Comparison of ENCODE assay signal across 20 mouse cellular contexts in the genomic region with DNA sequence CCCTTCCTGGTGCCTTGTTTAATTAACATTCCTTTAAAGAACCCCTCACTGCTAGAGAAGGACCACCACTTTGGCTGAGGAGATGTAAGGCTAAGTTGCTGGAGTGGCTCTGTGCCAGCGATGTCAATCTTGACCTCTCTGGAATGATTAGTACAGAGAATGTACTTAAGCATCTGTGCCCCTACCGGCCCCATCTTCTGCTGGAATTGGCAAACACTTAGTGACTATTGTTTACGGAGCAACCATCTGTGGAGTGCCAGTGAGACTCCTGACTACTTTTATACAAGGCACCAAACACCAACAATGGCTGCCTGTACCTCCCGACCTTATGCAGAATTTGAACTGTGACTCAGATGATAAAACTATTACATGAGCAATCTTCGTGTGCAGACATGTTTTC.
DNase-seq lines count a peak whose midpoint lies in the region; ATAC-seq and TF ChIP-seq lines count a peak whose summit lies in the region.
"Had no signal": no experiment of that assay in that cellular context is flagged by ENCODE, and none has a peak within 500 bp of the region (broad histone marks: within the 10 kb centered on the region; RNA-seq: fewer than 3 reads in every experiment).

No protein-coding gene starts in this region.

- no peak overlapping the region for H3K4me2 ChIP-seq in forebrain, embryonic 11.5 days (ENCODE audit: low read depth, low read length, severe bottlenecking)
- H3K4me2 ChIP-seq in forebrain, postnatal 0 days (ENCODE audit: low read depth) = no peak overlapping the region
- no peak overlapping the region for H3K4me2 ChIP-seq in midbrain, embryonic 12.5 days (replicated peaks)
- no peak overlapping the region for H3K4me2 ChIP-seq in midbrain, embryonic 16.5 days (ENCODE audit: low read length)
- H3K4me2 ChIP-seq in forebrain, embryonic 16.5 days (ENCODE audit: low read length) = no peak overlapping the region
- H3K4me2 ChIP-seq in intestine, embryonic 16.5 days (ENCODE audit: low read depth, low read length) = no peak overlapping the region
- H3K4me2 ChIP-seq: embryonic facial prominence, embryonic 13.5 days; limb, embryonic 13.5 days; liver, embryonic 13.5 days; lung, embryonic 15.5 days had no signal

- WGBS in forebrain, embryonic 11.5 days = 35% methylated on average over 5 of the region's 5 CpGs
- WGBS in forebrain, postnatal 0 days = 19% methylated on average over 5 of the region's 5 CpGs
- 51% methylated on average over 5 of the region's 5 CpGs for WGBS in midbrain, embryonic 12.5 days
- 52% methylated on average over 5 of the region's 5 CpGs for whole genome bisulfite sequencing in midbrain, embryonic 16.5 days
- 18% methylated on average over 5 of the region's 5 CpGs for WGBS in forebrain, embryonic 16.5 days
- WGBS in intestine, embryonic 16.5 days = 68% methylated on average over 5 of the region's 5 CpGs

- 0 out of 2 replicates have a peak, but pooled peaks cover 2% of the 10 kb centered on the region for H3K4me1 ChIP-seq in forebrain, embryonic 11.5 days (replicated peaks; ENCODE audit: control insufficient read depth, insufficient read depth, low read length)
- no peaks in the 10 kb centered on the region for H3K4me1 ChIP-seq in forebrain, postnatal 0 days (ENCODE audit: insufficient read depth)
- H3K4me1 ChIP-seq in midbrain, embryonic 12.5 days = peaks cover 8% of the 10 kb centered on the region; the same call in 1 of the 2 replicates
- H3K4me1 ChIP-seq in midbrain, embryonic 16.5 days (ENCODE audit: control insufficient read depth, insufficient read depth, low read length) = peaks cover 5% of the 10 kb centered on the region
- H3K4me1 ChIP-seq in forebrain, embryonic 16.5 days (replicated peaks; ENCODE audit: control insufficient read depth, insufficient read depth, low read length) = 0 out of 2 replicates have a peak, but pooled peaks cover 2% of the 10 kb centered on the region
- H3K4me1 ChIP-seq in intestine, embryonic 16.5 days (ENCODE audit: control insufficient read depth, insufficient read depth, low read length) = no peaks in the 10 kb centered on the region
- H3K4me1 ChIP-seq: embryonic facial prominence, embryonic 13.5 days; liver, embryonic 13.5 days; lung, embryonic 15.5 days had no signal

- no peak overlapping the region for H3K9ac ChIP-seq in forebrain, embryonic 11.5 days (ENCODE audit: low read length)
- no peak overlapping the region for H3K9ac ChIP-seq in forebrain, postnatal 0 days
- no peak overlapping the region for H3K9ac ChIP-seq in midbrain, embryonic 12.5 days (replicated peaks)
- no peak overlapping the region for H3K9ac ChIP-seq in midbrain, embryonic 16.5 days (ENCODE audit: low read depth, low read length)
- no peak overlapping the region for H3K9ac ChIP-seq in forebrain, embryonic 16.5 days (replicated peaks; ENCODE audit: low read depth, low read length)
- no peak overlapping the region for H3K9ac ChIP-seq in intestine, embryonic 16.5 days (ENCODE audit: low read depth, low read length)
- H3K9ac ChIP-seq: embryonic facial prominence, embryonic 13.5 days; limb, embryonic 13.5 days; liver, embryonic 13.5 days; lung, embryonic 15.5 days had no signal

- no peak overlapping the region for H3K27ac ChIP-seq in forebrain, embryonic 11.5 days (ENCODE audit: low read depth, low read length)
- H3K27ac ChIP-seq in forebrain, postnatal 0 days (ENCODE audit: low read depth, low read length) = no peak overlapping the region
- H3K27ac ChIP-seq in midbrain, embryonic 12.5 days (replicated peaks) = no peak overlapping the region
- no peak overlapping the region for H3K27ac ChIP-seq in midbrain, embryonic 16.5 days (ENCODE audit: low read length)
- no peak overlapping the region for H3K27ac ChIP-seq in forebrain, embryonic 16.5 days (ENCODE audit: low read length)
- H3K27ac ChIP-seq in intestine, embryonic 16.5 days (ENCODE audit: low read length) = no peak overlapping the region
- H3K27ac ChIP-seq: embryonic facial prominence, embryonic 13.5 days; limb, embryonic 13.5 days; liver, embryonic 13.5 days; lung, embryonic 15.5 days; macrophage had no signal

- no peak for TF ChIP-seq POLR2A in brain, embryonic 14.5 days (IDR thresholded peaks at IDR 0.05; ENCODE audit: borderline replicate concordance, extremely low read depth, insufficient read depth, insufficient read length, poor library complexity, severe bottlenecking)

- H3K36me3 ChIP-seq in forebrain, embryonic 11.5 days (ENCODE audit: control insufficient read depth, insufficient read depth, low read length) = no peaks in the 10 kb centered on the region
- H3K36me3 ChIP-seq in forebrain, postnatal 0 days (ENCODE audit: insufficient read depth) = no peaks in the 10 kb centered on the region
- no peaks in the 10 kb centered on the region for H3K36me3 ChIP-seq in midbrain, embryonic 12.5 days
- H3K36me3 ChIP-seq in midbrain, embryonic 16.5 days (ENCODE audit: control insufficient read depth, insufficient read depth, low read length) = no peaks in the 10 kb centered on the region
- H3K36me3 ChIP-seq in forebrain, embryonic 16.5 days (ENCODE audit: control insufficient read depth, insufficient read depth) = no peaks in the 10 kb centered on the region
- no peaks in the 10 kb centered on the region for H3K36me3 ChIP-seq in intestine, embryonic 16.5 days (ENCODE audit: control insufficient read depth, insufficient read depth, low read length)
- H3K36me3 ChIP-seq: embryonic facial prominence, embryonic 13.5 days; G1E; limb, embryonic 13.5 days; liver, embryonic 13.5 days; lung, embryonic 15.5 days had no signal

- TF ChIP-seq CTCF in forebrain, postnatal 0 days (IDR thresholded peaks at IDR 0.05; ENCODE audit: low read depth) = no peak
- TF ChIP-seq CTCF in brain, embryonic 14.5 days (IDR thresholded peaks at IDR 0.05; ENCODE audit: borderline replicate concordance, extremely low read depth, insufficient read depth, insufficient read length) = no peak

- no peak for DNase-seq in forebrain, embryonic 11.5 days (ENCODE audit: low spot score)
- DNase-seq in forebrain, postnatal 0 days = no peak
- DNase-seq in brain, embryonic 14.5 days (ENCODE audit: low read depth) = peak; percentile 88
- DNase-seq in lung, postnatal 25 days (ENCODE audit: low spot score) = no peak
- DNase-seq: adrenal gland, postnatal 36 days; cerebellum, adult 18-20 months; cerebellum, postnatal 36 days; gastrocnemius, postnatal 36 days; kidney, adult 11 months; liver, embryonic 13.5 days; thymus, postnatal 14 days had no signal

- H3K4me3 ChIP-seq in forebrain, embryonic 11.5 days (ENCODE audit: low read depth, low read length) = no peak overlapping the region
- H3K4me3 ChIP-seq in forebrain, postnatal 0 days (ENCODE audit: low read depth, low read length) = no peak overlapping the region
- H3K4me3 ChIP-seq in midbrain, embryonic 12.5 days = no peak overlapping the region
- no peak overlapping the region for H3K4me3 ChIP-seq in midbrain, embryonic 16.5 days (ENCODE audit: low read depth, low read length)
- H3K4me3 ChIP-seq in forebrain, embryonic 16.5 days (replicated peaks; ENCODE audit: low read length) = no peak overlapping the region
- no peak overlapping the region for H3K4me3 ChIP-seq in intestine, embryonic 16.5 days (ENCODE audit: low read length)
- H3K4me3 ChIP-seq: embryonic facial prominence, embryonic 13.5 days; limb, embryonic 13.5 days; liver, embryonic 13.5 days; lung, embryonic 15.5 days had no signal

- peak; percentile 84 for ATAC-seq in forebrain, embryonic 11.5 days (replicated peaks; ENCODE audit: low FRiP score)
- no peak for ATAC-seq in forebrain, postnatal 0 days
- ATAC-seq in midbrain, embryonic 12.5 days (ENCODE audit: low FRiP score, low read depth) = peak; percentile 58; the same call in 1 of the 2 replicates
- ATAC-seq in midbrain, embryonic 16.5 days = no peak; the same call in 1 of the 2 replicates
- ATAC-seq in forebrain, embryonic 16.5 days = peak; percentile 64
- ATAC-seq in intestine, embryonic 16.5 days = no peak

- no peaks in the 10 kb centered on the region for H3K27me3 ChIP-seq in forebrain, embryonic 11.5 days (ENCODE audit: control insufficient read depth, insufficient read depth, low read length)
- H3K27me3 ChIP-seq in forebrain, postnatal 0 days (ENCODE audit: insufficient read depth, low read length) = no peaks in the 10 kb centered on the region
- no peaks in the 10 kb centered on the region for H3K27me3 ChIP-seq in midbrain, embryonic 12.5 days
- no peaks in the 10 kb centered on the region for H3K27me3 ChIP-seq in midbrain, embryonic 16.5 days (ENCODE audit: control insufficient read depth, insufficient read depth, low read depth, low read length)
- no peaks in the 10 kb centered on the region for H3K27me3 ChIP-seq in forebrain, embryonic 16.5 days (replicated peaks; ENCODE audit: control insufficient read depth, insufficient read depth, low read length)
- H3K27me3 ChIP-seq in intestine, embryonic 16.5 days (replicated peaks; ENCODE audit: control insufficient read depth, insufficient read depth, low read length) = no peaks in the 10 kb centered on the region
- H3K27me3 ChIP-seq: embryonic facial prominence, embryonic 13.5 days; limb, embryonic 13.5 days; liver, embryonic 13.5 days; lung, embryonic 15.5 days had no signal

- no peaks in the 10 kb centered on the region for H3K9me3 ChIP-seq in forebrain, embryonic 11.5 days (ENCODE audit: control insufficient read depth, low read length)
- no peaks in the 10 kb centered on the region for H3K9me3 ChIP-seq in forebrain, postnatal 0 days (ENCODE audit: low read length)
- H3K9me3 ChIP-seq in midbrain, embryonic 12.5 days = no peaks in the 10 kb centered on the region
- no peaks in the 10 kb centered on the region for H3K9me3 ChIP-seq in midbrain, embryonic 16.5 days (replicated peaks; ENCODE audit: control insufficient read depth, low read length, poor library complexity, severe bottlenecking)
- H3K9me3 ChIP-seq in forebrain, embryonic 16.5 days (ENCODE audit: control insufficient read depth, low read length) = no peaks in the 10 kb centered on the region
- no peaks in the 10 kb centered on the region for H3K9me3 ChIP-seq in intestine, embryonic 16.5 days (ENCODE audit: control insufficient read depth, low read length)
- H3K9me3 ChIP-seq: embryonic facial prominence, embryonic 13.5 days; G1E; limb, embryonic 13.5 days; liver, embryonic 13.5 days; lung, embryonic 15.5 days had no signal

Comparison
In these comparisons a context has a peak if more than half of its experiments do, and no peak if none do; other contexts are left out.
1. ATAC-seq: peak in forebrain, embryonic 11.5 days (single experiment), midbrain, embryonic 12.5 days (single experiment) and forebrain, embryonic 16.5 days (single experiment); none in forebrain, postnatal 0 days (single experiment), midbrain, embryonic 16.5 days (single experiment) and intestine, embryonic 16.5 days (single experiment).